Mouse (Mus musculus): ENCODE results near the gene Lingo4.

- TF ChIP-seq GATA1 (IDR thresholded peaks at IDR 0.05; ENCODE audit: borderline replicate concordance, low read length) (no peak), FLI1 (IDR thresholded peaks at IDR 0.05; ENCODE audit: low read length) (no peak)
Measured at GRCm38 (mm10) chr3:94413031-94413679, 14.8 kb downstream of the Lingo4 start, which contains the start of gene Tdrkh.

All from megakaryocyte, embryonic 14.5 days (primary cell).